Mouse (Mus musculus): ENCODE measurements around the gene Olfr1366. TPM values are rescaled to one million over a fixed set of nuclear protein-coding genes. Genes with fewer than 3 reads are reported as not detected.

Gene Olfr1366
- total RNA-seq (2014; fragmentation: Nextera tagmentation) (not detected in 2 replicates), total RNA-seq (2017) (not detected in 2 replicates)

DNA sequence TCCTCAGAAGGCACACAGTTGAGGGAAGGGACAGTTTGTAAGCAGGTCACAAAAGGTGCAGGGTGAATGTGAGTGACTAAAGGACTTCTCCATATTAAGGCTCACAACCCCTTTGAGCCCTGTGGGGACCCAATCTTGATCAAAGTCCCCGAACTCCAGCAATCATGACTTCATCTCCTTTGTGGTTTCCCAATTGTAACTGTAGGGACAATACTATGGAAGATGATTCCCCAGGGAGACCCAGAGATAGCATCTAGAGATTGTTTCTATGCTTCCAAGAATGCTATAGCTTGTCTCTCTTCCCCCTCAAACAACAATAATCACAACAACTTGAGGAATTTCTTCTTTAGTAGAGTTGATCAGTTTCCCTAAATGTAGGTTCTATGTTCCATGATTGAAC, at the start of gene Olfr1366:
TSS of gene Olfr1366 (minus strand) at position 101 of the 400 bp plus-strand sequence.
- ATAC-seq (replicated peaks; ENCODE audit: low FRiP score, low TSS enrichment, poor library complexity, severe bottlenecking): no peak

GRCm38 (mm10) chr13:21591618-21592017, 49.0 kb upstream of the Olfr1366 start:
- no peak for ATAC-seq (replicated peaks; ENCODE audit: low FRiP score, low TSS enrichment, poor library complexity, severe bottlenecking)

- ATAC-seq (replicated peaks; ENCODE audit: low FRiP score, low TSS enrichment, poor library complexity, severe bottlenecking): no peak
These were observed 39.1 kb upstream of the Olfr1366 start, which contains the start of gene Olfr1364 for GRCm38 (mm10) chr13:21581659-21582058. Gene Olfr1364, minus strand, starts transcription at chr13:21581759.

- ATAC-seq (replicated peaks; ENCODE audit: low FRiP score, low TSS enrichment, poor library complexity, severe bottlenecking): no peak
These were observed 17.2 kb upstream of the Olfr1366 start, which contains the start of gene Olfr1535 for GRCm38 (mm10) chr13:21559793-21560192. Gene Olfr1535, minus strand, starts transcription at chr13:21559893.

DNA sequence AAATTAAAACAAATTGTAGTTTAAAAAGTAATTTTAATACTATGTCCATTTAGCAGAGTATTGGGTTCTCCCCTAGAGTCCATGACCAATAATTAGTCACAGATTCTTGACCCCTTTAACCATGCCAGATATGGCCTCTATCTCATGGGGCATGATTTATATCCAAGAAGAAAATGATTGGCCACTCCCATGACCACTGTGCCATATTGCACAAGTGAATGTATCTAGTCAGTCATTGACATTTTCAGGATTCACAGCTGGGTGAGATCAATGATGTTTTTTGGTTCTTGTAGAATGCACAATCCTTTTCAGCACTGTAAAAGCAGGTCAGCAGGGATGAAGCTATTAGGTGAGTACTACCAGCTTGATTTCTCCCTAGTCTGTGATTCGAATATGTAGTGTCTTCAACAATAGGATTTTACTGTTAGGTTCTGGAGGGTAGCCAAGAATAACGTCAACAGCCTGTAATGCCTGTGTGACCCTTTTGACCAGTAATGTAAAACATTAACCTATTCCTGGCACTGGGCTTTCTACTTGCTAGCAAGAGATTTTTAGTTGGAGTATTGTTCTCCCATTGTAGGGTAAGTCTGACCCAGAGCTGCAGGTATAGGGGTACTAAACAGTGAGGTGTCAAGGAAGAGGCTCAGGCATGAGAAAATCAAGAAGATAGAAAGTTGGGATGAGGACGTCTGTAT, 8.0 kb upstream of the Olfr1366 start:
- no peak for ATAC-seq (replicated peaks; ENCODE audit: low FRiP score, low TSS enrichment, poor library complexity, severe bottlenecking)

DNA sequence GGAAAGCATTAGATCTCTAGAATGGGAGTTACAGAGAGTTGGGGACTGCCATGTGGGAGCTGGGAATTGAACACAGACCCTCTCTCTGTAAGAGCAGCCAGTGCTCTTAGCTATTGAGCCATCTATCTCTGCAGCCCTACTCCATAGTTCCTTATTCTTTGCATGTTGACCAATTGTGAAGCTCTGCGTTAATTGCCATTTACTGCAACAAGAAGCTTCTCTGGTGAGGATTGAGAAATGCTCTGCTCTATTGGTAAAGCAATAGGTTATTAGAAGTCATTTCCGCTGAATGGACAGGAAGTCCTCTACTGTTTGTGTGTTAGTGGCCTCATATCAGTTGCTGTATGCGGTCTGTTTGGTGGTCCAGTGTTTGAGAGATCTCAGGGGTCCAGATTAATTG, 6.9 kb upstream of the Olfr1366 start:
- no peak for ATAC-seq (replicated peaks; ENCODE audit: low FRiP score, low TSS enrichment, poor library complexity, severe bottlenecking)

DNA sequence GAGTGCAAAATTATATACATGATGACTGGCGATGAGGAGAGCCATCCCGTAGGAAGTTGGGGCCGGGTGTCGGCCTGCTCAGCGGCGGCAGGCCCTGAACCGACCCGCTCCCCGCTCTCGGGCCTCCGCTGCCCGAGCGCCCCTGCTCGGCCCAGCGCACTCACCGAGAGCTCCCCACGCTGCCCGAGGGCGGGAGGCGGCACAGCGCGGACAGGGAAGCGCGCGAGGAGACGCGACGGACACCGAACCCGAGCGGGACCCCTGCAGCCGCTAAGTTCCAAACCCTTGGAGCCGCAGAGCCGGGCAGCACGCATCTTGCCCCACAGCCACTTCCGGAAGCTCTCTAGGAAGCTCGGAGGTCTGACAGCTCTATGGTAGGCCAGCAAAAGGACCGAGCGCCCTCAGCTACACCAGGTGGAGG, 11.8 kb downstream of the Olfr1366 start, which contains the start of gene Zkscan8:
TSS of gene Zkscan8 (minus strand) at position 340 of the 421 bp plus-strand sequence.
- ATAC-seq (replicated peaks; ENCODE audit: low FRiP score, low TSS enrichment, poor library complexity, severe bottlenecking): peak; percentile 100

DNA sequence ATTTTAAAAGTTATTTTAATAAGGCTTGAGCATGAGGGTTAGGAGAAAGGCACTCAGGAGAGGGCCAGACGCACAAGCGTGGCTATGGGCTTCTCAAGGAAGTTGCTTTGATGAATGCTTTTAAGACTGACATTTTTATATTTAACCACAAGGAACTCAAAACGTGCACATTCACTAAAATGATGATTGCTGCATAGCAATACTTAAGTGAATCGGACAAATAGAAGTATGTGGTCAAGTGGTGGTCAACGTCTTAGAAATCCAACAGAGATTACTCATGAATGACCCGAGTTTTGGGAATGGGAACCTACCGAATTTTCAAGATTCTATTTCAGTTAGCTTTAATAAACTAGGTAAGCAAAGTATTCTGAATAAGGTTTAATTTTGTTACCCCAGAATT, 12.5 kb downstream of the Olfr1366 start:
- ATAC-seq (replicated peaks; ENCODE audit: low FRiP score, low TSS enrichment, poor library complexity, severe bottlenecking): no peak

DNA sequence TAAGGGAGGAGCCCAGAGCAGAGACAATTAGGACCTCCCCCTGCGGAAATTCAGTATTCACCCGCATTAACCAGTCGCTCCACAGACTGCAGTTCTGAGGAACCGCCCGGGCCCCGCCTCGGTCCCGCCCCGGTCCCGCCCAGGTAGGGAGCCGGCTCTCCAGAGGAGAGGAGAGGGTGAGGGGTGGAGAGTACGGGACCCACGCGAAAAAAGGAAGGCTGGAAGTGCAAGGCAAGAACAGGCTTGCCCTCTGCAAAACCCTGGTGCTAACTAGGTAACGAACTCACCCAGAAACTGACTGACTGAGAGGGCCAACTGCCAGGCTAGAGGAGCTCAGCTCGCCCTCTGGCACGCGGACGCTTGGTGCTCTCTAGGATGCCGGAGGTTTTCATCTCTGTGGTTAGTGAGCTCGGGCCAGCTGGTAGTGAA, 36.4 kb downstream of the Olfr1366 start:
- peak; percentile 100 for ATAC-seq (replicated peaks; ENCODE audit: low FRiP score, low TSS enrichment, poor library complexity, severe bottlenecking)

GRCm38 (mm10) chr13:21502296-21502695, 40.3 kb downstream of the Olfr1366 start:
- ATAC-seq (replicated peaks; ENCODE audit: low FRiP score, low TSS enrichment, poor library complexity, severe bottlenecking): no peak

DNA sequence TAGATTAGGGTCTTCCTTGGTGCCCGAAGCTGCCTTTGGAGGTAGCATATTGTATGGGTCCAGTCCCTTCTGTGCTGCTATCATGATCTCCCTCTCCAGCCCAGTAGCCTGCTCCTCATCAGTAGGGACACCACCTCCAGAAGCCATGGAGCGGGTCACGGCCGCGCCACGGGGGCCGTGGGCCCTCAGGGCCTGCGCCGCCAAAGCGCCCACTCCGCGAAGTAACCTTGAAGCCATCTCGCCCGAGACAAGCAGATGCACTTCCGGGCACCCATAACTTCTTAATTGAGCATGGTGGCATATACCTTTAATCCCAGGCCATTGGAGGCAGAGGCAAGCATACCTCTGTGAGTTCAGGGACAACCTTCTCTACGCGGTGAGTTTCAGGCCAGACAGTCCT, 41.4 kb downstream of the Olfr1366 start, which contains the start of gene Gm11273:
TSS of gene Gm11273 (minus strand) at position 237 of the 400 bp plus-strand sequence.
- ATAC-seq (replicated peaks; ENCODE audit: low FRiP score, low TSS enrichment, poor library complexity, severe bottlenecking): peak; percentile 35; the same call in 1 of the 2 replicates

GRCm38 (mm10) chr13:21495080-21495479, 47.5 kb downstream of the Olfr1366 start, which contains the start of gene AK157302:
Gene AK157302, plus strand, starts transcription at chr13:21495223.
- no peak for ATAC-seq (replicated peaks; ENCODE audit: low FRiP score, low TSS enrichment, poor library complexity, severe bottlenecking)

DNA sequence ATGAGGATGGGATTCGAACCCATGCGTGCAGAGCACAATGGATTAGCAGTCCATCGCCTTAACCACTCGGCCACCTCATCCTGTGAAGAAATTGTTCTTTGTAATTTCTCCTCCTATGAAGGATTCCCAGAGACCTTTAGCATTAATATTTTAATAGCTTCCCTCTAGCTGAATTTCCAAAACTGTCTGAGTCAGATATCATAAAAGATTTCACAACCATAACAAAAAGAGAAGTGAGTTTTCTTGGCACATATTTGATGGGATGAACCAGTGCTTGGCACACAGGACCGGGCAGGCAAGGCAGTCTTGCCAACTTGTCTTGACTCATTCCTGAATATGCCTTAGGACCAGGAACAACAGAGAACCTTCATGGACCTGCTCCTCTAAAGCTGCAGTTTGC, 49.8 kb downstream of the Olfr1366 start:
- ATAC-seq (replicated peaks; ENCODE audit: low FRiP score, low TSS enrichment, poor library complexity, severe bottlenecking): no peak

DNA sequence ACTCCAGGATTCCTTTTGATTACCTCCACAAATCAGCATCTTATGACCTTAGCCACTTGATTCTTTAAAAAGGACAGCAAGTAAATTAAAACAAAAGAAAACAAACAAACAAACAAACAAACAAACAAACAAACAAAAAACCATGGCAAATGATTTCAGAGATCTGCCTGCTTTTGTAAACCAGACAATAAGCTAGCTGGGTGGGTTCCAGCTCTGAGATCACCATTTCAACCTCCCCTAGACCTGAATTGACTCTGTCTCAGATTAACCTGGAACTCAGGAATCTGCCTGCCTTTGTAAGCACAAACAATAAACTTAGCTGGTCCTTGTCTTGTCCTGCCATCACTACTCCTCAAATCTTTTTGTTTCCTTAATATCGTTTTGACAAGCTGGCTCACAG, 55.7 kb downstream of the Olfr1366 start:
- ATAC-seq (replicated peaks; ENCODE audit: low FRiP score, low TSS enrichment, poor library complexity, severe bottlenecking): no peak

Other genes starting within 250 kb of the Olfr1366 start
Only the 30 nearest of the 31 such genes appear.
- gene Gpx6, start 230.7 kb downstream of the Olfr1366 start, total RNA-seq (2014; fragmentation: Nextera tagmentation): not detected in 2 replicates
- not detected in 2 replicates for gene Gpx6, start 230.7 kb downstream of the Olfr1366 start, total RNA-seq (2017)
- gene Olfr1367, start 195.9 kb downstream of the Olfr1366 start, total RNA-seq (2014; fragmentation: Nextera tagmentation): not detected in 2 replicates
- not detected in 2 replicates for gene Olfr1367, start 195.9 kb downstream of the Olfr1366 start, total RNA-seq (2017)
- gene Zscan12, start 180.0 kb downstream of the Olfr1366 start, total RNA-seq (2014; fragmentation: Nextera tagmentation): 8.5 and 11.1 TPM in 2 replicates
- gene Zscan12, start 180.0 kb downstream of the Olfr1366 start, total RNA-seq (2017): 11.0 and 20.0 TPM in 2 replicates
- gene Zkscan3, start 140.1 kb downstream of the Olfr1366 start, total RNA-seq (2014; fragmentation: Nextera tagmentation): 45.1 and 49.1 TPM in 2 replicates
- gene Zkscan3, start 140.1 kb downstream of the Olfr1366 start, total RNA-seq (2017): 28.8 and 32.3 TPM in 2 replicates
- 2.8 and 4.3 TPM in 2 replicates for gene Pgbd1, start 101.8 kb downstream of the Olfr1366 start, total RNA-seq (2014; fragmentation: Nextera tagmentation)
- gene Pgbd1, start 101.8 kb downstream of the Olfr1366 start, total RNA-seq (2017): 4.5 and 6.1 TPM in 2 replicates
- gene Zscan26, start 89.1 kb downstream of the Olfr1366 start, total RNA-seq (2014; fragmentation: Nextera tagmentation): 11.1 and 23.8 TPM in 2 replicates
- gene Zscan26, start 89.1 kb downstream of the Olfr1366 start, total RNA-seq (2017): 16.8 and 21.2 TPM in 2 replicates
- gene Nkapl, start 74.3 kb downstream of the Olfr1366 start, total RNA-seq (2014; fragmentation: Nextera tagmentation): not detected in 2 replicates
- 1.1 TPM in 1 of 2 replicates, not detected in the other for gene Nkapl, start 74.3 kb downstream of the Olfr1366 start, total RNA-seq (2017)
- not detected in 2 replicates for gene Zkscan4, start 63.9 kb downstream of the Olfr1366 start, total RNA-seq (2014; fragmentation: Nextera tagmentation)
- not detected in 2 replicates for gene Zkscan4, start 63.9 kb downstream of the Olfr1366 start, total RNA-seq (2017)
- not detected in 2 replicates for gene Gm10065, start 63.4 kb downstream of the Olfr1366 start, total RNA-seq (2014; fragmentation: Nextera tagmentation)
- not detected in 2 replicates for gene Gm10065, start 63.4 kb downstream of the Olfr1366 start, total RNA-seq (2017)
- 2.1 and 2.6 TPM in 2 replicates for gene AK157302, start 47.6 kb downstream of the Olfr1366 start, total RNA-seq (2014; fragmentation: Nextera tagmentation)
- 0.19 and 0.23 TPM in 2 replicates for gene AK157302, start 47.6 kb downstream of the Olfr1366 start, total RNA-seq (2017)
- 3.7 and 8.4 TPM in 2 replicates for gene Gm11273, start 41.4 kb downstream of the Olfr1366 start, total RNA-seq (2014; fragmentation: Nextera tagmentation)
- gene Gm11273, start 41.4 kb downstream of the Olfr1366 start, total RNA-seq (2017): 2.0 and 10.4 TPM in 2 replicates
- gene Zkscan8, start 11.7 kb downstream of the Olfr1366 start, total RNA-seq (2014; fragmentation: Nextera tagmentation): 14.6 and 23.6 TPM in 2 replicates
- gene Zkscan8, start 11.7 kb downstream of the Olfr1366 start, total RNA-seq (2017): 12.3 and 15.4 TPM in 2 replicates
- not detected in 2 replicates for gene Olfr1535, start 17.1 kb upstream of the Olfr1366 start, total RNA-seq (2014; fragmentation: Nextera tagmentation)
- gene Olfr1535, start 17.1 kb upstream of the Olfr1366 start, total RNA-seq (2017): not detected in 2 replicates
- not detected in 2 replicates for gene Olfr1364, start 39.0 kb upstream of the Olfr1366 start, total RNA-seq (2014; fragmentation: Nextera tagmentation)
- gene Olfr1364, start 39.0 kb upstream of the Olfr1366 start, total RNA-seq (2017): not detected in 2 replicates
- not detected in 2 replicates for gene Olfr1362, start 71.2 kb upstream of the Olfr1366 start, total RNA-seq (2014; fragmentation: Nextera tagmentation)
- not detected in 2 replicates for gene Olfr1362, start 71.2 kb upstream of the Olfr1366 start, total RNA-seq (2017)
- gene Olfr11, start 99.7 kb upstream of the Olfr1366 start, total RNA-seq (2014; fragmentation: Nextera tagmentation): not detected in 2 replicates
- gene Olfr11, start 99.7 kb upstream of the Olfr1366 start, total RNA-seq (2017): not detected in 2 replicates
- not detected in 2 replicates for gene Olfr1361, start 120.6 kb upstream of the Olfr1366 start, total RNA-seq (2014; fragmentation: Nextera tagmentation)
- gene Olfr1361, start 120.6 kb upstream of the Olfr1366 start, total RNA-seq (2017): not detected in 2 replicates
- gene Olfr1360, start 134.6 kb upstream of the Olfr1366 start, total RNA-seq (2014; fragmentation: Nextera tagmentation): not detected in 2 replicates
- gene Olfr1360, start 134.6 kb upstream of the Olfr1366 start, total RNA-seq (2017): not detected in 2 replicates
- not detected in 2 replicates for gene Olfr1359, start 155.3 kb upstream of the Olfr1366 start, total RNA-seq (2014; fragmentation: Nextera tagmentation)
- gene Olfr1359, start 155.3 kb upstream of the Olfr1366 start, total RNA-seq (2017): not detected in 2 replicates
- gene Hist1h2bl, start 173.3 kb upstream of the Olfr1366 start, total RNA-seq (2014; fragmentation: Nextera tagmentation): 430 and 709 TPM in 2 replicates
- gene Hist1h2bl, start 173.3 kb upstream of the Olfr1366 start, total RNA-seq (2017): 345 and 387 TPM in 2 replicates
- gene Hist1h2ai, start 173.6 kb upstream of the Olfr1366 start, total RNA-seq (2014; fragmentation: Nextera tagmentation): 3.0 and 26.7 TPM in 2 replicates
- gene Hist1h2ai, start 173.6 kb upstream of the Olfr1366 start, total RNA-seq (2017): 582 and 1,238 TPM in 2 replicates
- 21.9 TPM in 1 of 2 replicates, not detected in the other for gene Hist1h3h, start 174.9 kb upstream of the Olfr1366 start, total RNA-seq (2014; fragmentation: Nextera tagmentation)
- gene Hist1h3h, start 174.9 kb upstream of the Olfr1366 start, total RNA-seq (2017): 175 and 228 TPM in 2 replicates
- 242 and 265 TPM in 2 replicates for gene Hist1h2bm, start 179.2 kb upstream of the Olfr1366 start, total RNA-seq (2014; fragmentation: Nextera tagmentation)
- 262 and 417 TPM in 2 replicates for gene Hist1h2bm, start 179.2 kb upstream of the Olfr1366 start, total RNA-seq (2017)
- 3.8 and 29.3 TPM in 2 replicates for gene Hist1h4j, start 192.3 kb upstream of the Olfr1366 start, total RNA-seq (2014; fragmentation: Nextera tagmentation)
- 302 and 554 TPM in 2 replicates for gene Hist1h4j, start 192.3 kb upstream of the Olfr1366 start, total RNA-seq (2017)
- gene Hist1h4k, start 207.7 kb upstream of the Olfr1366 start, total RNA-seq (2014; fragmentation: Nextera tagmentation): 396 and 799 TPM in 2 replicates
- gene Hist1h4k, start 207.7 kb upstream of the Olfr1366 start, total RNA-seq (2017): 1,621 and 1,651 TPM in 2 replicates
- 179 and 217 TPM in 2 replicates for gene Hist1h2ak, start 211.0 kb upstream of the Olfr1366 start, total RNA-seq (2014; fragmentation: Nextera tagmentation)
- 715 and 1,091 TPM in 2 replicates for gene Hist1h2ak, start 211.0 kb upstream of the Olfr1366 start, total RNA-seq (2017)
- 483 and 930 TPM in 2 replicates for gene Hist1h2bn, start 211.3 kb upstream of the Olfr1366 start, total RNA-seq (2014; fragmentation: Nextera tagmentation)
- 1,170 and 1,659 TPM in 2 replicates for gene Hist1h2bn, start 211.3 kb upstream of the Olfr1366 start, total RNA-seq (2017)
- gene Hist1h1b, start 237.8 kb upstream of the Olfr1366 start, total RNA-seq (2014; fragmentation: Nextera tagmentation): 569 and 631 TPM in 2 replicates
- gene Hist1h1b, start 237.8 kb upstream of the Olfr1366 start, total RNA-seq (2017): 1,368 and 2,131 TPM in 2 replicates
- gene Hist1h3i, start 240.6 kb upstream of the Olfr1366 start, total RNA-seq (2014; fragmentation: Nextera tagmentation): 310 and 340 TPM in 2 replicates
- gene Hist1h3i, start 240.6 kb upstream of the Olfr1366 start, total RNA-seq (2017): 88.3 and 299 TPM in 2 replicates
- gene Hist1h2an, start 244.4 kb upstream of the Olfr1366 start, total RNA-seq (2014; fragmentation: Nextera tagmentation): 4.6 and 28.8 TPM in 2 replicates
- gene Hist1h2an, start 244.4 kb upstream of the Olfr1366 start, total RNA-seq (2017): 538 and 611 TPM in 2 replicates

All from megakaryocyte-erythroid progenitor cell, adult 5-6 weeks (primary cell).